Comparison of ENCODE assay signal across 7 mouse cellular contexts in the genomic region with DNA sequence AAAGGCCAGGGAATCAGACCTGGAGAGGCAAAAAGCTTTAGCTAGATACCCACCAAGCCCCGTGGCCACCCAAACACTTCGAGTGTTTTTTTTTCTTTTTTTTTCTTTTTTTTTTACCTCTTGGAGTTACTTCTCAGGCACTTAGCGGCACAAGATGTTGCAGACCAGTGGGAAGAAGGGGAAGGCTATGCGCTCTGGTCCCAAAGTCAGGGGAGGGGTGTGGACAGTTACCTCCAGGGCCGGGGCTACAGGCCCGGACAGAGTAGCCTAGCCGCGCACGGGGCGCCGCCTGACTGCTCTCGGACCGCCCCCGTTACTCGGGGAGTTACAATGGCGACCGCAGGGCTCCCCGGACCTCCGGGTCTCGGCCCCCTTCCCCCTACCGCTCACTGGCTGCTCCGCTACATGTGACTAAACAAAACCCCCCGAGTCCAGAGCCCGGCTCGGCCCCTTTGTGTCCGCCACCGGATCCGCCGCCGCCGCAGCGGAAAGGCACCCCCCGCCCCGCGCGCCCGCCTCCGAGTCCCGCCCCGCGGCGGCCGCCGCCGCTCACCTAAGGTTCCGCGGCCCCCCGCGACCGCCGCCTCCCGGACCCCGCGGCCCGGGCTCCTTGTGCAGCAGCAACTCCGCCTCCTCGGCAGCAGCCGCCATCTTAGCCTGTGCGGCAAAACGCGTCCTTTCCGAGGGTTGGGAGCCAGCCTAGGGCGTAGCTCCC. TPM values are rescaled to one million over a fixed set of nuclear protein-coding genes. Genes with fewer than 3 reads are reported as not detected.
DNase-seq lines count a peak whose midpoint lies in the region; ATAC-seq and TF ChIP-seq lines count a peak whose summit lies in the region.

No protein-coding gene starts in this region.

- H3K4me2 ChIP-seq in forebrain, embryonic 15.5 days (replicated peaks) = peak overlapping the region; percentile 75
- H3K4me2 ChIP-seq in hindbrain, embryonic 12.5 days (replicated peaks) = peak overlapping the region; percentile 68

- 2% methylated on average over 44 of the region's 63 CpGs for whole genome bisulfite sequencing in forebrain, embryonic 15.5 days
- under 1% methylated on average over 62 of the region's 63 CpGs for WGBS in hindbrain, embryonic 12.5 days
- WGBS in limb, embryonic 10.5 days = under 1% methylated on average over 63 of the region's 63 CpGs
- WGBS in midbrain, embryonic 10.5 days = under 1% methylated on average over 55 of the region's 63 CpGs

- TF ChIP-seq POLR2A in MEL (IDR thresholded peaks at IDR 0.05; ENCODE audit: control insufficient read depth in 1 of 2, insufficient read depth in 1 of 2, low read depth in 1 of 2, low read length in 2 of 2, poor library complexity in 1 of 2) = no peak; a peak in 1 of 4 replicates

- no peak for DNase-seq in MEL (ENCODE audit: low read depth, low spot score)
- peak; percentile 58 to 63 for DNase-seq in adrenal gland, postnatal 4 days (ENCODE audit: low spot score in 2 of 2)
- peak; percentile 87 for DNase-seq in limb, embryonic 10.5 days (ENCODE audit: low spot score)
- DNase-seq in midbrain, embryonic 10.5 days (ENCODE audit: low spot score) = peak; percentile 88
- peak; percentile 44 to 57 for DNase-seq in spleen, postnatal 14 days (ENCODE audit: low spot score in 2 of 2)

- H3K4me1 ChIP-seq in MEL (ENCODE audit: control insufficient read depth in 1 of 2, insufficient read depth in 2 of 2, low read length in 2 of 2) = peaks cover 7 to 14% of the 10 kb centered on the region in 2 experiments
- peaks cover 32% of the 10 kb centered on the region for H3K4me1 ChIP-seq in forebrain, embryonic 15.5 days
- H3K4me1 ChIP-seq in hindbrain, embryonic 12.5 days = peaks cover 25% of the 10 kb centered on the region
- peaks cover 26% of the 10 kb centered on the region for H3K4me1 ChIP-seq in limb, embryonic 10.5 days
- peaks cover 35% of the 10 kb centered on the region for H3K4me1 ChIP-seq in midbrain, embryonic 10.5 days

- H3K9me3 ChIP-seq in MEL (replicated peaks; ENCODE audit: insufficient read depth, low read length) = no peaks in the 10 kb centered on the region
- H3K9me3 ChIP-seq in forebrain, embryonic 15.5 days = no peaks in the 10 kb centered on the region
- no peaks in the 10 kb centered on the region for H3K9me3 ChIP-seq in hindbrain, embryonic 12.5 days (replicated peaks)
- H3K9me3 ChIP-seq in limb, embryonic 10.5 days (replicated peaks) = no peaks in the 10 kb centered on the region
- H3K9me3 ChIP-seq in midbrain, embryonic 10.5 days (replicated peaks) = no peaks in the 10 kb centered on the region

- H3K27ac ChIP-seq in MEL (ENCODE audit: control insufficient read depth, low read depth, low read length) = peak overlapping the region; percentile 79
- H3K27ac ChIP-seq in forebrain, embryonic 15.5 days (replicated peaks) = peak overlapping the region; percentile 98
- H3K27ac ChIP-seq in hindbrain, embryonic 12.5 days = peak overlapping the region; percentile 98
- H3K27ac ChIP-seq in limb, embryonic 10.5 days = peak overlapping the region; percentile 100
- peak overlapping the region; percentile 100 for H3K27ac ChIP-seq in midbrain, embryonic 10.5 days (replicated peaks)

- peaks cover 50% of the 10 kb centered on the region for H3K79me2 ChIP-seq in MEL (ENCODE audit: control insufficient read depth, insufficient read depth, low read length, poor library complexity)

- TF ChIP-seq EP300 in MEL (IDR thresholded peaks at IDR 0.05; ENCODE audit: low read depth in 1 of 2, low read length in 2 of 2) = no peak

- TF ChIP-seq CTCF in MEL (IDR thresholded peaks at IDR 0.05 in 2 of 3, conservative IDR thresholded peaks at IDR 0.05 in 1 of 3; ENCODE audit: control insufficient read depth in 1 of 3, insufficient read depth in 1 of 3, low read depth in 2 of 3, low read length in 3 of 3, poor library complexity in 1 of 3, severe bottlenecking in 1 of 3) = no peak

- peak; percentile 91 for ATAC-seq in forebrain, embryonic 15.5 days (replicated peaks)
- peak; percentile 92 for ATAC-seq in hindbrain, embryonic 12.5 days (ENCODE audit: low FRiP score)

- TF ChIP-seq RAD21 in MEL (IDR thresholded peaks at IDR 0.05; ENCODE audit: low read depth, low read length) = no peak

- H3K9ac ChIP-seq in MEL (ENCODE audit: control insufficient read depth, low read depth, low read length, poor library complexity, severe bottlenecking) = peak overlapping the region; percentile 94
- peak overlapping the region; percentile 90 for H3K9ac ChIP-seq in forebrain, embryonic 15.5 days (replicated peaks)
- peak overlapping the region; percentile 92 for H3K9ac ChIP-seq in hindbrain, embryonic 12.5 days

- no peaks in the 10 kb centered on the region for H3K27me3 ChIP-seq in MEL (ENCODE audit: control insufficient read depth in 1 of 2, insufficient read depth in 2 of 2, low read length in 2 of 2)
- no peaks in the 10 kb centered on the region for H3K27me3 ChIP-seq in forebrain, embryonic 15.5 days
- H3K27me3 ChIP-seq in hindbrain, embryonic 12.5 days = no peaks in the 10 kb centered on the region
- no peaks in the 10 kb centered on the region for H3K27me3 ChIP-seq in limb, embryonic 10.5 days (ENCODE audit: low read depth, poor library complexity, severe bottlenecking)
- H3K27me3 ChIP-seq in midbrain, embryonic 10.5 days (ENCODE audit: low read depth, poor library complexity, severe bottlenecking) = no peaks in the 10 kb centered on the region

- H3K36me3 ChIP-seq in MEL (ENCODE audit: control insufficient read depth in 1 of 2, insufficient read depth in 2 of 2, low read length in 2 of 2) = peaks cover 15 to 32% of the 10 kb centered on the region in 2 experiments
- no peaks in the 10 kb centered on the region for H3K36me3 ChIP-seq in forebrain, embryonic 15.5 days
- H3K36me3 ChIP-seq in hindbrain, embryonic 12.5 days = no peaks in the 10 kb centered on the region
- peaks cover 26% of the 10 kb centered on the region for H3K36me3 ChIP-seq in limb, embryonic 10.5 days
- peaks cover 22% of the 10 kb centered on the region for H3K36me3 ChIP-seq in midbrain, embryonic 10.5 days

- peak overlapping the region; percentile 76 to 79 for H3K4me3 ChIP-seq in MEL (ENCODE audit: control insufficient read depth in 1 of 2, insufficient read depth in 1 of 2, low read depth in 2 of 2, low read length in 2 of 2)
- H3K4me3 ChIP-seq in forebrain, embryonic 15.5 days = peak overlapping the region; percentile 78
- H3K4me3 ChIP-seq in hindbrain, embryonic 12.5 days = peak overlapping the region; percentile 83
- peak overlapping the region; percentile 80 for H3K4me3 ChIP-seq in limb, embryonic 10.5 days
- peak overlapping the region; percentile 89 for H3K4me3 ChIP-seq in midbrain, embryonic 10.5 days

TF ChIP-seq in MEL, 35 proteins besides CTCF, POLR2A, EP300 and RAD21:
- peak; percentile 77 for TF ChIP-seq USF1 (IDR thresholded peaks at IDR 0.05; ENCODE audit: low read depth, low read length)
- no peak for TF ChIP-seq MEF2A (IDR thresholded peaks at IDR 0.05; ENCODE audit: extremely low read depth, insufficient replicate concordance, low read depth, low read length, poor library complexity, severe bottlenecking)
- no peak for TF ChIP-seq MYC (IDR thresholded peaks at IDR 0.05; ENCODE audit: low read depth, low read length)
- peak; percentile 46; the same call in 1 of the 2 replicates for TF ChIP-seq MXI1 (IDR thresholded peaks at IDR 0.05; ENCODE audit: low read depth, low read length)
- TF ChIP-seq MAFK (IDR thresholded peaks at IDR 0.05; ENCODE audit: borderline replicate concordance, low read depth, low read length) = no peak
- peak; percentile 45; the same call in 1 of the 2 replicates for TF ChIP-seq ZNF384 (IDR thresholded peaks at IDR 0.05; ENCODE audit: low read depth, low read length)
- TF ChIP-seq GATA1 (IDR thresholded peaks at IDR 0.05; ENCODE audit: low read depth, low read length) = no peak
- TF ChIP-seq TCF12 (IDR thresholded peaks at IDR 0.05; ENCODE audit: low read depth, low read length) = no peak
- TF ChIP-seq CHD1 (IDR thresholded peaks at IDR 0.05; ENCODE audit: low read depth, low read length) = peak; percentile 82; the same call in 1 of the 2 replicates

RNA-seq across cellular contexts. Expression of a gene that starts 1.2 kb away (rescaled TPM):
- total RNA-seq in MEL (2012; rRNA removed) = 32.5 and 34.4 TPM in 2 replicates
- polyA plus RNA-seq in MEL (2012; ENCODE audit: insufficient read depth in 1 of 2, insufficient read length in 2 of 2, low read depth in 1 of 2, low replicate concordance in 2 of 2, missing spikeins in 1 of 2) = 10 to 100 TPM; 23.4 to 72.3 TPM
- total RNA-seq in adrenal gland, postnatal 4 days (2021) = 10 to 100 TPM; 91.2 to 93.8 TPM
- 77.8 and 86.8 TPM in 2 replicates for polyA plus RNA-seq in forebrain, embryonic 15.5 days (2015; fragmentation: Nextera tagmentation; extraction: Ambion mirVana)
- polyA plus RNA-seq in hindbrain, embryonic 12.5 days (2016; fragmentation: Nextera tagmentation; extraction: Ambion mirVana) = 79.2 and 82.9 TPM in 2 replicates
- polyA plus RNA-seq in limb, embryonic 10.5 days (2016; fragmentation: Nextera tagmentation; extraction: Ambion mirVana) = 52.6 and 62.5 TPM in 2 replicates
- 59.0 and 63.0 TPM in 2 replicates for polyA plus RNA-seq in midbrain, embryonic 10.5 days (2016; fragmentation: Nextera tagmentation; extraction: Ambion mirVana)
